Mouse (Mus musculus) left cerebral cortex, postnatal 36 days (tissue): ENCODE measurements around the gene Ccdc33. TPM values are rescaled to one million over a fixed set of nuclear protein-coding genes. Genes with fewer than 3 reads are reported as not detected.

Source experiments
- DNase-seq, 2 experiments: peaks; one replicate each; pipeline ENCODE4 v3.0.0; 2021 to 2022; ENCODE audit warnings: low spot score in 2 of 2, mixed read lengths in 1 of 2
- intact Hi-C: fragments of 180-260 bp; cut with DNase I; formaldehyde crosslinking; loops from one replicate; pipeline ENCODE4 v1.15.1; 2025
- total RNA-seq, 2 experiments: library from RNA; stranded (reverse); gene quantifications; 2 replicates each; pipeline ENCODE4 v1.2.3; 2021

Ccdc33 gene
- 1 to 10 TPM in 1 of 2 experiments, under 1 TPM in 1; 0.49 to 1.1 TPM for total RNA-seq

GRCm38 (mm10) chr9:58118671-58119070 lies at the start of gene Ccdc33:
TSS of gene Ccdc33 (minus strand) at chr9:58118823.
- intact Hi-C loops: no loop called here
- no peak for DNase-seq

GRCm38 (mm10) chr9:58165779-58166178 lies 47.2 kb upstream of the Ccdc33 start:
- DNase-seq: no peak
- intact Hi-C loops: no loop called here

- intact Hi-C loops: no loop called here
- no peak for DNase-seq
Observed at GRCm38 (mm10) chr9:58163146-58163545, 44.5 kb upstream of the Ccdc33 start.

GRCm38 (mm10) chr9:58162173-58162572 lies 43.5 kb upstream of the Ccdc33 start:
- intact Hi-C loops: no loop called here
- no peak for DNase-seq

- no peak for DNase-seq
Observed at GRCm38 (mm10) chr9:58160315-58160714, 41.7 kb upstream of the Ccdc33 start.

GRCm38 (mm10) chr9:58159855-58160254 lies 41.2 kb upstream of the Ccdc33 start:
- peak; percentile 36 to 40 for DNase-seq
- intact Hi-C loops: no loop called here

More at GRCm38 (mm10) chr9:58160315-58160714, 41.7 kb upstream of the Ccdc33 start:
- intact Hi-C loops: no loop called here

GRCm38 (mm10) chr9:58158541-58159311 lies 40.1 kb upstream of the Ccdc33 start:
- intact Hi-C loops: no loop called here
- DNase-seq: no peak

GRCm38 (mm10) chr9:58157838-58158237 lies 39.2 kb upstream of the Ccdc33 start:
- intact Hi-C loops: no loop called here
- no peak for DNase-seq

GRCm38 (mm10) chr9:58156819-58157560 lies 38.4 kb upstream of the Ccdc33 start:
- intact Hi-C loops: no loop called here
- DNase-seq: no peak

- no peak for DNase-seq
- intact Hi-C loops: no loop called here
Observed at GRCm38 (mm10) chr9:58155366-58155765, 36.7 kb upstream of the Ccdc33 start.

- intact Hi-C loops: no loop called here
- no peak for DNase-seq
Observed at GRCm38 (mm10) chr9:58153095-58153494, 34.5 kb upstream of the Ccdc33 start.

- DNase-seq: no peak
- intact Hi-C loops: no loop called here
Observed at GRCm38 (mm10) chr9:58150733-58151361, 32.2 kb upstream of the Ccdc33 start.

- intact Hi-C loops: no loop called here
- DNase-seq: no peak
Observed at GRCm38 (mm10) chr9:58148806-58149205, 30.2 kb upstream of the Ccdc33 start.

- no peak for DNase-seq
- intact Hi-C loops: no loop called here
Observed at GRCm38 (mm10) chr9:58145417-58145816, 26.8 kb upstream of the Ccdc33 start.

GRCm38 (mm10) chr9:58144664-58145063 lies 26.0 kb upstream of the Ccdc33 start:
- intact Hi-C loops: no loop called here
- no peak for DNase-seq

GRCm38 (mm10) chr9:58143419-58143818 lies 24.8 kb upstream of the Ccdc33 start:
- no peak for DNase-seq
- intact Hi-C loops: no loop called here

- DNase-seq: peak; percentile 29 to 30
- intact Hi-C loops: no loop called here
Observed at GRCm38 (mm10) chr9:58139947-58140346, 21.3 kb upstream of the Ccdc33 start.

GRCm38 (mm10) chr9:58135921-58136321 lies 17.3 kb upstream of the Ccdc33 start:
- DNase-seq: no peak
- intact Hi-C loops: no loop called here

GRCm38 (mm10) chr9:58134906-58135305 lies 16.3 kb upstream of the Ccdc33 start:
- intact Hi-C loops: no loop called here
- no peak for DNase-seq
